Mouse (Mus musculus) erythroid progenitor cell, adult 5-6 weeks (primary cell): ENCODE measurements around the gene 4930404N11Rik. TPM values are rescaled to one million over a fixed set of nuclear protein-coding genes. Genes with fewer than 3 reads are reported as not detected.

Experiments used
- ATAC-seq: replicated peaks from 2 replicates; pipeline ENCODE4 v1.8.0; 2016; ENCODE audit warnings: moderate number of reproducible peaks, mild to moderate bottlenecking, moderate TSS enrichment, inconsistent platforms; ENCODE audit not compliant: poor library complexity, low FRiP score, severe bottlenecking
- total RNA-seq, 2 experiments: library from RNA; stranded (forward) in 1 of 2; stranded (reverse) in 1 of 2; fragments of 150-400 nt in 1 of 2; fragments of 186-747, 209-891 nt in 1 of 2; gene quantifications; 2 replicates each; pipeline versions ENCODE4 v1.2.3 to v1.2.4; 2015 to 2017; ENCODE audit warnings: low replicate concordance in 2 of 2

4930404N11Rik gene
- total RNA-seq (2015; ENCODE audit: low replicate concordance) (5.4 and 15.1 TPM in 2 replicates), total RNA-seq (2017; ENCODE audit: low replicate concordance) (12.3 and 14.8 TPM in 2 replicates)

DNA sequence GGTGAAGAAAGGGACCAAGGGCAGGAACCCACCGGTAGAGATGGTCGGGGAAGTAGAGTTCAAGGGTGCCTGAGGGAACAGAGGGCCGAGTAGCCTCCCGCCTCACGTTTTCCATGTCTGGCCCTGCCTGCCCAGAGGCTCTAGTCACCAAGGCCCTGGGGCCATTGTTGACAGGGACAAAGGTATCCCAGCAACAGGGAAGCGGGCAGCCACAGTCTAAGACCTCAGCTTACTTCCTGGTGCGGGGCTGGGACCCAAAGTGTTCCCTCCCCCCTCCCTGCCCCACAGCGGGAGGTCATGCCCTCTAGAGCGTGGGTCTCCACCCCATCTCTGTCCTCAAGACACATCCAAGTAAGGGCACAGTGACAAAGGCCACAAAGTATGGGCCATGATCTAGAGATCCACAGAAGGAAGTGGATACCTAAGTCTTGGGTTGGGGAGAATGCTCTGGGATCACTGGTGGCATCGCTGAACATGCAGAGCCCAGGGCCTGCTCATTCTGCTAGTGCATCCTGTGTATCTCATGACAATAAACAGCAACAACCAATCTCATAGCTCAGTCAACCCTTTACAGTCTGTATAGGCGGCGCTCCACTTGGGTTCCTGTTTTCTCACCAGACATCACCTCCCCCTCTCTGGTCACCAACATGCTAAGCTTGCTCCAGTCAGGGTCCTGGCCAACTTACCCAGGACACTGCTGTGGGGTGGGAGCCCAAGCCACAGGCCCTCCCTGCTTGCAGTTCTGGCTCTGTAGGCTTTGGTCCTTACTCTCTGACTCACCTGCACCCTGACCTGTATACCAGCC is at the start of gene 4930404N11Rik:
4930404N11Rik (minus strand) TSS at position 145 of the 805 bp plus-strand sequence.
- peak; percentile 3 for ATAC-seq

DNA sequence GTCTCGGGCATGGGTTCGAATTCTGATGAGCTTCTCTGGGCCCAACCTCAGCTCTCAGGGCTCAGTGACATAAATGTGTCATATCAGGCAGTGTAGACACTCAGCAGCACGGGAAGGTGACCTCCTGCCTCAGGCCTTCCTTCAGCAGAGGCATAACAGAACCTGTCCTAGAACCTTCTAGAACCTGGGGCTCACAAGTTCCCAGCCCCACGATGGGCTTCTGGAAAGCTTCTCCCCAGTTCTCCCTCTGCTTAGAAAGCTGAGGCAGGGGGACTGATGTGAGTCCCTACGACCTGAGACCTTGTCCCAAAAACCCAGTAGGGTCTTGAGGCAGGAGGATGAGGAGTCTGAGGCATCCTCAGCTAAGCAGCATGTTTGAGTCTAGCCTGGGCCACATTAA is 49.5 kb upstream of the 4930404N11Rik start:
- ATAC-seq: no peak

DNA sequence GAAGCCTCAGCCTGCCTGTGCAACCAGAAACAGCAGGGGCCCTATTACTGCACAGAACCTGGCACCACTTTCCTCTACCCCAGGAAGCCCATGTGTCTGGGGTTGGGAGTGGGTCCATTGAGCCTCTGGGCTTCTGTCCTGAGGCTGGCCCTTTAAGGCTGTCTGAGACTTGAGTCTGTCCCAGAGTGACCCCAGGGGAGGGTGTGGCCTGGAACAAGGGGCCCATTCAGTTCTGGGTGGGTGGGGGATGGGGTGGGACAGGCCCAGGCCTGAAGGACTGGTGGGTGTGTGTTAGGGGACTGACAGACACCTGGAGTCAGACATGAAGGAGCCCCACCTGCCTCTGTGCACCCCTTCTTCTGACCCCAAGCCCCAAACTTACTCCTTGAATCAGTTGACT is 49.1 kb upstream of the 4930404N11Rik start:
- no peak for ATAC-seq

DNA sequence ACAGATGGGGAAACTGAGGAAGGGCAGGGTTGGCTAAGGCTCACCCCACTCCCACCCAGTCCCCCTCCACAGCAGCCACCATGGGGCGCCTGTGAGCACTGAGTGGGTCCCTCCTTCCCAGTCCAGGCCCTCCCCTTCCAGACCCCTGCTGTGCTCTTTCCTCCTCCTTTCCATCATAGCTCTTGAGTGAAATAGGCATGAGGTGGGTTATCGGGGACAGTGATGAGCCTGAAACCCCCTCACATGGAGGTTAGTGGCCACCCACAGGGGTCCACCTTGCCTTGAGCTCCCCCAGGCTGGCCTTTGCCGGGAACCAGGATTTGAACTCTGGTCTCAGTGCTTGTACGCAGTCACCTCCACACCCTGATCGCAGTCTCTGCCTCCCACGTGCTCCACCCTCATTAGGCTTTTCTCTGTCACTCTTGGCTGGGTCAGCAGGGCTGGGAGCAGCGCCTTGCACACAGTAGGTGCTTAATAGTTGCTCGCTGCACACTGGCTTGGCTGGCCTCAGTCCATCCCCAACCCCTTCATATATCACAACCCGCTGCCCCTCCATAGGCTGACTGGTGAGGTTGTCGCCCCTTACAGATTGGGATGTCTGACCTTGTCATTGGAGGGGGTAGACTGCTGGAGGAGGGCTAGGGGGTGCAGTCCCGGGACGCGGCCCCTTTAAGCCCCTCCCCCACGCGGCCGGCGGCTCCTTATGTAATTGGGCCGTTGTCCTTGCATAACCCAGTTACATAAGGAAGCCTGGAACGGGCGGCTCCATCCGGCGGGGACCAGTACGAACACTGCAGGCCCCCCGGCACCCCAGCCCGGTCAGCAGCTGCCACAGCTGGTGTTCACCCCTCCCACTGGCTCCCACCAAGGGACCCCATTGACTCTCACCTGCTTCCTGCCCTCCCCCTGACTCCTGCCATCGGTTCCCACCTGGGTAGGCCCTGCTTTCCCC is 48.0 kb upstream of the 4930404N11Rik start:
- no peak for ATAC-seq

DNA sequence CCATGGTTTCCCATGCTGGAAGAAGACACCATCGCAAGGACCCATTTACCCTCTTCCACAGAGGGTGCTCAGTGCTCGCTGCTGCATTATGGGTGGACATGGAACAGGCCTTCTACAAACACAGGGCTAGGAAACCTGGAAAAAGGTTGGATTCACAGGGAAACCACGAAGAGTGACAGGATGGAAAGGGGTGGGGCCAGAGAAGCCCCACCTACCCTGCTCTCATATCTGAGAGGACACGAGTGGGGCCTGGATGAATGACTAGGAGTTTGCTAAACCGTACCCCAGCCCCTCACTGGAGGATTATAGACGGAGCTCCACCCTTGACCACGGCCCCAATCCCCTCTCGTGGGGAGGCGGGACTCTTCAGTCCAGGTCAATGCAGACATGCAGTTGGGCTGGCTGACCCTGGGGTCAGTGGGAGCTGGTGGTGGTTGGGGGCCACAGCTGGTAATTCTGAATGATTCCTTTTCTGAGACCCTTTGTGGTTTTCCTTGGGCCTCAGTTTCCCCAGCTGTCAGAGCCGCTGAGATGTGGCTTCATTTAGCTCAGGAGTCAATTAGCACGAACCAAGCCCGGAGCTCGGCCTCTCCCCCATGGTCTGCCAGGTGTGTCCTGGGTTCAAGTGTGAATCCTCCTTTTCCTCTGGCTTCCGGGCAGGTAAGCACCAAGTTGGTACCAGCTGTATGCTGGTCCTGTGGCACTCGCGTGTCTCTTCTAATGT is 47.1 kb upstream of the 4930404N11Rik start:
- no peak for ATAC-seq

DNA sequence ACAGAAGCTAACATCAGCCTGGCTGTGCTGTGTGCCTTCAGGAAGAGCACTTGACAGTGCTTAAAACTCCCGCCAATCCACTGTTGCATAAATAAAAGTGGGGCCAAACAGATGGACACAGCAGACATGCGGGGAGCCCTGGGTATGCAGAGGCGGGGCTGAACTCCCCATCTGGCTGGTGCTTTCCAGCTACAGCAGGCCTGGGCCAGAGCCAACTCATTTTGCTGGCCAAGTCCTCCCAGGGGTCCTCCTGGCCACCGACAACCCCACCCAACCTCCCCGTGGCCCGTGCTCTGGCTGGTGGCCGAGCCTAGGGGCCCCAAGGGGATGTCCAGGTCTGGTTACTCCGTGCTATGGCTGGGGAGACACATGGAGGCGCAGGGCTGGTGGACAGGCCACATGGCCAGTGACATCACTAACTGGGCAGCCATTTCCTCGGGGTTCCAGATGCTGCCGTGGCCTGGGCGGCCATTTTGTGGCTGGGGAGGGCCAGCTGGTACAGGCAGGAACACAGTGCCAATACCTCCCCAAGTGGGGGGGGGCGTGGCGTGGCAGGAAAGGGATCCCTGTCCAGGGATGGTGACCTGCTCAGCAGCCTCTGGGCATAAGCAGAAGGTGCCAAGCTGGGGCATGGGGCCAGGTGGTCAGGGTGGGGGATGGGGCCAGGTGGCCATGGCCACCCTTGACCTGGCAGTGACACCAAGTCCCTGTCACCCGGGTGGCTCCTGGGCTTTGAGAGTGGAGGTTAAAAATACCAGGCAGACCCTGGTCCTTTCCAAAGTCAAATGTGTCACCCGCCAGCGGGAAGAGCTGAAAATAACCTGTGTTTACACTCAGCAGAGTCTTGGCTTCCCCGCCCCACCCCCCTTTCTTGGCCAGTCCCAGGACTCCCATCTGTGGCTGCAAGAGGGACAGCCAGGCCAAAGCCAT is 46.1 kb upstream of the 4930404N11Rik start:
- ATAC-seq: no peak

DNA sequence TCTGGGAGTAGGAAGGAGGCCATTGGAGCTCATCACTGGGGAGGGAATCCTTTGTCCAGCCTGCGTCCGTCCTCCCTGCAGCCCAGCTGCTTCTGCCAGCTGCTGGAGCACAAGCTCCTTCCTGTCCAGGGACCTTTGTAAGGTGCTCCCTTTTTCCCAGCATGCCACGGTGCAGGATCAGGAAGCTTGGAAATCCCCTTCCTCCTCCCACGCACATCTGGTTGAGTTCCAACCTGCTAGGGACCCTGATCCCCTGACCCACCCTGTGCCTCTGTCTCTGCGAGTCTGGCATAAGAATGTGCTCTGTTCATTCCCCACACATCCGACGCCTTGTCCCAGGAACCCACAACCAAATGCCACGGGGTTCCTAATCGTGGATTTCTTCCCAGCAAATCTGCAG is 45.4 kb upstream of the 4930404N11Rik start:
- no peak for ATAC-seq

DNA sequence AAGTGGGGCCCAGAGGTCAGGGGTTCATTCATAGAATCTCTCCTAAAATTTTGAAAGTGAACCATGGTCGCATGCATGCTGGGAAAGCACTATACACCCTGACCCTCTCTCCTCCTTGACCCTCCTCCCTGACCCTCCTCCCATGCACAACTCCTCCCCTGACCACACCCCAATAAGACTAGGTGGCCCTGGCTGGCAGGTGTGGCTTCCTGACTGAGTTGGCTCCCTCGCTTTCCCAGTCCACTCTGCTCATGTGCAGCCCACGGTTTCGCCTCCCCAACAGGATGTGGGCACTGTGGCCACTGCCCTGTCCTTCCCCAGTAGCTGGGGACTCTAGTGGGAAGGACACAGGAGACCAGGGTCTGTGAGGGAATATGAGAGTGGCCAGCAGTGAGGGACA is 44.7 kb upstream of the 4930404N11Rik start:
- ATAC-seq: no peak

DNA sequence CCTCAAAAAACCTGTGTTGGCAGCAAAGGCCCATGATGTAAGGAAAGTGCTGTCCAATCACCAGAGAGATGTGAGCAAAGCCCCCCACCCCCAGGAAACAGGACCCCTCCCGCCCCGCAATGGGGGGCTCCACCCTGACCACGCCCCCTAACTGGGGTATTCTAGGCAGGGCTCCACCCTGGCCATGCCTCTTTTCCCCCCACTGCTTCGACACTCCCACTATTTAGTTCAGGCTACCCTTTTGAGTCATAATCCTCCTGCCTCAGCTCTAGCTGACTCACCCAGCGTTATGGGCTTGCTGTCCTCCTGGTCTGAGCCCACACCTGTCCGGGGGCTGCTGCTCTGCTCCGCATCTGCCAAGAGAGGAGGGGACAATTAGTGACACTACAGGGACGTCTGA is 43.7 kb upstream of the 4930404N11Rik start:
- ATAC-seq: no peak

DNA sequence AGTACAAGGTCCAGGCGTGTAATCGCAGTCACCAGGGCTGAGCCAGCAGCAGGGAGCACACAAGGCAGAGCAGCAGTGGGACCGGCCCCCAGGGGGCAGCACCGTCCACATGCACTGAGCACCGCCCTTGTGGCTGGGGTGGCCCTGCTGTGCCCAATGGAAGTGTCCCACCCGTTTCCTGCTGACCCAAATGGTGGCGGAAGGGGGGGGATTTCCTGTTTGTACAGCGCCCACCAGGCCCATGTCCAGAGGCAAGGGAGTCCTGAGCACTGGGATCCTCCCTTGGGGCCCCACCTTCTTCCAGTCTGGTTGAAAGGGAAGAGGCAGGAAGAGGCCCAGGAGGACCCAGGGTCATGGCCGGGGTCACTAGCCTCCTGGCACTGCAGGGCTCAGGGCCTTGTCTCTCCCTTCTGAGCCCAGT is 43.3 kb upstream of the 4930404N11Rik start:
- peak; percentile 73 for ATAC-seq

DNA sequence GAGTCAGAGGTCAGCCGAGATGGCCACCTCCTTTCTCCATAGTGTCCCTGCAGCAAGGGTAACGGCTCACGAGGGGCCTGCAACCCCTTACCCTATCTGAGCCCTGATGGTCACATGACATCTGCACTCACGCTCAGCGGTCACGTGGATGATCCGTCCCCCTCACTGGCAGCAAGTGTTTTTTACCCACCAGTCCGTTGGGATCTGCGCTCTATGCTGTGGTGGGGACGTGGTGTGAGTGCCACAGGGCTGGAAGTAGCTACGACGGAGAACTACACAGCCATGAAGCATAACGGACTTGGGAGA is 42.8 kb upstream of the 4930404N11Rik start:
- no peak for ATAC-seq

DNA sequence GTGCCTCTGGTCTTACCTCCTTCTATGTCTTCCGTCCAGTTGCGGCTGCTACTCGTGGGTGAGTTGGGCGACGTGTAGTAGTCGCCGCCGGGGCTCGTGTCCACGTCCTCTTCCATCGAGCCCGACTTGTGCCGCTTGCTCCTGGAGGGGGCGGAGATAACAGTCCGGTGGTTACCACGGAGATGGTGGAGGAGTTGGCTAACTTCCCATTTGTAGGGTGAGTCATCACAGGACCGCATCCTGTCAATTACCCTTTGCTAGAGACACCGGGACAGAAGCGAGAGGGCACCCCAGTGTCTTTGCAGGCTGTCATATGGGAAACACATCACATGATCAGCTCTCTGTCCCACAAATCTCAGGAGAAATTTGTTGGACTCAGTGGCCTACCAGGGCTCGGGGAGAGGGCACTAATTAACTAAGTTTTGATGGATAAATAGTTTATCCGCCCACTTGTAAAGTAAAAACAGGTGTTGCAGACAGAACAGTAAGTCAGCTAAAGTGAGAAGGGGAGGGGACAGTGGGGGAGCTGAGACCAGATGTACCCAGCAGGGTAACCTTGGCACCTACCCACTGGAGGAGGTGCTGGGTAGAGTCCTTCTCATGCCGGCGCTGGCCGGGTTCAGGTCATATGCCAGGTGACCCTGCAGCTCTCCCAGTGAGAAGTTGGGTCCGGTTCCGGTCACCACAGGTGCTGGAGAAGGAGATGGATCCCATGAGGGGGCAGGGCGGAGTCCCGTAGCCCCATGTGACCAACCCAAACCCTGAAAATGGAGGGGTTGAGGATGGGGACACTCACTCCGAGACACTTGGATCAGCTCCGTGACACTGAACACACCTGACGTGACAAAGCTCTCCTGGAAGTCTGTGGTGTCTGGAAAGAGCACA is 42.2 kb upstream of the 4930404N11Rik start:
- ATAC-seq: peak; percentile 57

DNA sequence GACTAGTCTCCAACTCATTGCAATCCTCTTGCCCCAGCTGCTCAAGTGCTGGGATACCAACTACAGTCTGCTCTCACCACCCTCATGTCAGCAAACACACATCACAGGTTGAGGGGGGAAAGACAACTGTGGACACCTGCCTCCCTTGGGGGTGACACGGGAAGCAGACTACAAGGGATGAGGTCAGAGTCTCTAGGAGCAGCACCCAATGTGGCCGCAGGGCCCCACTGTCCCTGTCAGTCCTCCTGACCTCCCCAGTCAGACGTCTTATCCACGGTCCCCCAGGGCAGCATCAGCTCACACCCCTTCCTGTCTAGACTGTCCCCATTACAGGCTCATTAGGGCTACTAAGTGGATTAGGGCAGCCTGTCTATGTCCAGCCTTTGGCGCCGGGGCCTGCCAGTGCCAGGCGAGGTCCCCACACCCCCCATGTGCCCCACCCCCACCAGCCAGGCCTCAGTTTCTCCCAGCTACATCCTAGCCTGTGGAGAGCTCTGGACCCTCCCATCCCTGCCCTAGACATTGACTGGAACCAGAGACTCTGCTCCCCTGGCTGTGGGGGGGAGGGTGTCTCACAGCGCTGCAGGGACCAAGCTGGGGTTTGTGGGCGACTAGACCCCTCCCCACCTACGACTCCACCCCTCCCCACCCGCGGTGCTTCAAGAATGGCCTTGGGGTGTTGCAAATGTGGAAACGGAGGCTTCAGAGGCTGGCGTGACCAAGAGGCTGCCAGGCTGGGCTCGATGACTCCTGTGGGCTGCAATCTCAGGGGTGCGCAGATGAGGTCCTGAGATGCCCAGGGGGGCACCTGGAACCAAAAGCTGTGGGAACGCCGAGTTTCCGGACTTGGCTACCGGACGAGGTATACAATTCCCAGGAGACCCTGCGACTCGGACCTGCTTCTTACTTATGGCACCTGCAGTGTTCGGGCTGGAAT is 41.2 kb upstream of the 4930404N11Rik start:
- no peak for ATAC-seq

DNA sequence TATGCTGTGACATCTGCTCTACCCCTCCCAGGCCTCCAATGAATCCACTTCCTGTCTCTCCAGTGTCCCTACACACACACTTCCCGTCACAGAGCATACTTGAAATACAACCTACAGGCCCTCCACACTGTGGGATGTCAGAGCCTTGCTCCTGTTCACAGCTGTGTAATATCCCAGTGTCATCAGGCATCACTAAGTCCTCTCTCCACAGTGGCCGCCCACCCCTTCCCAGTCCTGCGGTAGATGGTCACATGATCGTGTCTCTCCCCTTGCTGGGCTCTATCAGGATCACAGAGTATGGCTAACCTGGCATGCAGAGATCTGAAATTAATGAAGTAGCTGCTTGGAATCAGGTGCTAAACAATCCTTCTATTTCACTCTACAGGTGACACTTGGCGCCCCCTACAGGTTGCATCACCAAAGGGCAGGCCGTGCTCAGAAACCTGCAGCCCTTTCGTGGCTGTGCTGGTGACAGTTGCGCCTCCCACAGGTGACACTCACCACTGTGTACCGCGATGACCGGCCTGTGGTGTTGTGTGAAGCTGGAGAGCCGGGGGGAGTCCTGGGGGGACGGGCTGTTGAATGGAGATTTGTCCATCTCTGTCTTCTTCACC is 40.1 kb upstream of the 4930404N11Rik start:
- ATAC-seq: peak; percentile 40; the same call in 1 of the 2 replicates

DNA sequence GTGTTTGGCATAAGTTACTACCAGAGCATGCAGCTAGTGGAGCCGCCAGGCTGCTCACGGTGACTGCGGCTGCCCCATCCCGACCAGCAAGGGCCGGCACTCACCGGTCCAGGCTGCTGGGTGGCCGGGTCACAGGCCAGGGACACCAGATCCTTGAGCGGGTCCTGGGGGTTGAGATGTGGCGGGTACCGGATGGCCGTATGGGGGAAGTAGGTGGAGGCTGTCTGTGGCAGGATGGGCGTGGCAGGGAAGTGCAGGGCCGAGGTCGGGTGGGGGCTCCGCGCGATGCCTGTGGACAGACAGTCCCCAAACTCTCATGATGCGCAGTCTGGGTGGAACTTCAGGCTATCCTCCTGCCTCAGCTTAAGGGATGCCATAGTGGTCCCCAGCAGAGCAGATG is 39.1 kb upstream of the 4930404N11Rik start:
- ATAC-seq: no peak

DNA sequence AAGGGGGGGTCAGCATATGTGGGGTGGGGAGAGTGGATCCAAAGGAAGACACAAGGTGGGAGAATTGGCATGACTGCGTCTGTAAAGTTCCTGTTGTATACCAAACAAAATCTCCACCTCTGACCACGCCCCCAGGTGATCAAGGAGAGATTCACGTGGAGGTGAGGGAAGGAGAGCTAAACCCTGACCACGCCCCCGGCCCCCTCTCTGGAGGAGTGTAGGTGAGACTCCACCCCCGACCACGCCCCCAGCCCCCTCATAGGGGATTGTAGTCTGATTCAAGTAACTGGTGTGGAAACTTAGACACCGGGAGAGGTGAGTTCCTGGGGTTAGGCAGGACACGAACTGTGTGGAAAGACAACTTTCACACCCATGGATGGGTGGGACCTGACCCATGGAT is 38.5 kb upstream of the 4930404N11Rik start:
- ATAC-seq: no peak

DNA sequence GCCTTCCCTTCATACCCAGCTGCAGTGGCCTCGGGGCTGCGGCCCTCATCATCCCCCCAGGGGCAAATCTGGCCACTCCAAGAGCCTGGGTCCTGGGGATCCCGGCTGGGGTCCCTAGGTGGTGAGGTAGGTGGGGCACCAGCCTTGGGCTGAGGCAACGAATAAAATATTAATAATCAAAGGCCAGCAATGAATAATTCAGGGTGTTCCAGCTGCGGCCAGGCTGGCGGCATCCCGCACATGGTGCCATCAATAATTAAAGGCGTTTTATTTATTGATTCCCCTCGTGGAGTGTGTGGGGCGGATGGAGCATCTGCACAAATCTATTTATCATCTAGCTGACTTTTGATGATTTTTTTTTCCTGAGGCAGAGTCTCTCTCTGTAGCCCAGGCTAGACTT is 37.9 kb upstream of the 4930404N11Rik start:
- ATAC-seq: no peak
